Mouse (Mus musculus): ENCODE results near the gene Nfil3.

DNA sequence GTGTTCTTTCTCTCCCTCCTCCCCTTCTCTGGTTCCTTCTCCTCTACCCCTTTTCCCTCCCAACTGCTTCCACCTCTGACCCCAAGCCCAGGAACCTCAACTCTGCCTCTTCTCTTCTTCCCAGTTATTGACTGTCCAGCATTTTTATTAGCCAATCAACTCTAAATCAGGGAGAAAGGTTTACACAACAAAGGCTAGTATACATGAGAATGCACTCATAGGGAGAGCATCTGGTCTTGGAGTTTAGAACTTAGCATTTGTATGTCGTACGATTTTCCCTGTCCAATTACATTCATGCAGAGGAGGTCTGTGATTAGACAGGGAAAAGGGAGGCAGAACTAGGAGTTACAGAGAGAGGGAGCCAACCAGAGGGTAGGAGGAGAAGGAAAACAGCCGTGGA, 31.7 kb downstream of the Nfil3 start:
- TF ChIP-seq POLR2A (IDR thresholded peaks at IDR 0.05; ENCODE audit: borderline replicate concordance, extremely low read depth, insufficient read depth, insufficient read length, poor library complexity, severe bottlenecking) (no peak), CTCF (IDR thresholded peaks at IDR 0.05; ENCODE audit: borderline replicate concordance, extremely low read depth, insufficient read depth, insufficient read length) (no peak)
